Mouse (Mus musculus): ENCODE data around the gene Nkrf. TPM values are rescaled to one million over a fixed set of nuclear protein-coding genes. Genes with fewer than 3 reads are reported as not detected.

The Nkrf gene
- total and polyA plus RNA-seq, 3 experiments, result 9.5 to 59.3 (median 14.1) TPM

- H3K27ac ChIP-seq (ENCODE audit: control insufficient read depth, low read depth, low read length), result no peak overlapping the region
- peaks cover 0 to 2% of the 10 kb centered on the region in 2 experiments; a peak in 1 of 4 replicates for H3K4me1 ChIP-seq (ENCODE audit: control insufficient read depth in 1 of 2, insufficient read depth in 2 of 2, low read length in 2 of 2)
- no peak overlapping the region for H3K4me3 ChIP-seq (ENCODE audit: control insufficient read depth in 1 of 2, insufficient read depth in 1 of 2, low read depth in 2 of 2, low read length in 2 of 2)
- peak; percentile 81 for DNase-seq (ENCODE audit: low read depth, low spot score)
- H3K79me2 ChIP-seq (ENCODE audit: control insufficient read depth, insufficient read depth, low read length, poor library complexity), result no peaks in the 10 kb centered on the region
- TF ChIP-seq RCOR1 (IDR thresholded peaks at IDR 0.05; ENCODE audit: low read depth, low read length) (peak; percentile 96), MYC (IDR thresholded peaks at IDR 0.05; ENCODE audit: low read depth, low read length) (0 out of 2 replicates have a peak, but pooled peaks have one; percentile 30), GATA1 (IDR thresholded peaks at IDR 0.05; ENCODE audit: low read depth, low read length) (peak; percentile 61), CHD2 (IDR thresholded peaks at IDR 0.05; ENCODE audit: low read length) (no peak), E2F4 (IDR thresholded peaks at IDR 0.05; ENCODE audit: borderline replicate concordance, low read depth, low read length) (no peak), USF2 (IDR thresholded peaks at IDR 0.05; ENCODE audit: borderline replicate concordance in 1 of 2, insufficient read depth in 1 of 2, low read depth in 1 of 2, low read length in 2 of 2) (no peak), EP300 (IDR thresholded peaks at IDR 0.05; ENCODE audit: low read depth in 1 of 2, low read length in 2 of 2) (peak; percentile 59 to 77), TAL1 (IDR thresholded peaks at IDR 0.05; ENCODE audit: low read length) (peak; percentile 24; the same call in 1 of the 2 replicates), ETS1 (IDR thresholded peaks at IDR 0.05; ENCODE audit: low read depth, low read length) (0 out of 2 replicates have a peak, but pooled peaks have one; percentile 48), ZNF384 (IDR thresholded peaks at IDR 0.05; ENCODE audit: low read depth, low read length) (no peak)
- H3K27me3 ChIP-seq (ENCODE audit: control insufficient read depth in 1 of 2, insufficient read depth in 2 of 2, low read length in 2 of 2), result no peaks in the 10 kb centered on the region
- H3K9ac ChIP-seq (ENCODE audit: control insufficient read depth, low read depth, low read length, poor library complexity, severe bottlenecking), result no peak overlapping the region
- H3K36me3 ChIP-seq (ENCODE audit: control insufficient read depth in 1 of 2, insufficient read depth in 2 of 2, low read length in 2 of 2), result no peaks in the 10 kb centered on the region
- H3K9me3 ChIP-seq (replicated peaks; ENCODE audit: insufficient read depth, low read length), result no peaks in the 10 kb centered on the region
These were observed 37.2 kb upstream of the Nkrf start for GRCm38 (mm10) chrX:36939806-36940413.

GRCm38 (mm10) chrX:36935326-36935966 lies 32.7 kb upstream of the Nkrf start:
- Histone ChIP-seq H3K4me1 (ENCODE audit: control insufficient read depth in 1 of 2, insufficient read depth in 2 of 2, low read length in 2 of 2) (peaks cover 0 to 2% of the 10 kb centered on the region in 2 experiments; a peak in 1 of 4 replicates), H3K9ac (ENCODE audit: control insufficient read depth, low read depth, low read length, poor library complexity, severe bottlenecking) (no peak overlapping the region), H3K27ac (ENCODE audit: control insufficient read depth, low read depth, low read length) (no peak overlapping the region), H3K79me2 (ENCODE audit: control insufficient read depth, insufficient read depth, low read length, poor library complexity) (no peaks in the 10 kb centered on the region), H3K4me3 (ENCODE audit: control insufficient read depth in 1 of 2, insufficient read depth in 1 of 2, low read depth in 2 of 2, low read length in 2 of 2) (no peak overlapping the region), H3K36me3 (ENCODE audit: control insufficient read depth in 1 of 2, insufficient read depth in 2 of 2, low read length in 2 of 2) (no peaks in the 10 kb centered on the region), H3K27me3 (ENCODE audit: control insufficient read depth in 1 of 2, insufficient read depth in 2 of 2, low read length in 2 of 2) (no peaks in the 10 kb centered on the region), H3K9me3 (replicated peaks; ENCODE audit: insufficient read depth, low read length) (no peaks in the 10 kb centered on the region)
- TF ChIP-seq MAZ (IDR thresholded peaks at IDR 0.05; ENCODE audit: low read depth, low read length), result no peak
- no peak for TF ChIP-seq CHD2 (IDR thresholded peaks at IDR 0.05; ENCODE audit: low read length)
- no peak for TF ChIP-seq USF1 (IDR thresholded peaks at IDR 0.05; ENCODE audit: low read depth, low read length)
- TF ChIP-seq ETS1 (IDR thresholded peaks at IDR 0.05; ENCODE audit: low read depth, low read length), result no peak
- no peak for TF ChIP-seq POLR2AphosphoS2 (IDR thresholded peaks at IDR 0.05; ENCODE audit: low read length)
- TF ChIP-seq MEF2A (IDR thresholded peaks at IDR 0.05; ENCODE audit: extremely low read depth, insufficient replicate concordance, low read depth, low read length, poor library complexity, severe bottlenecking), result no peak
- TF ChIP-seq ELF1 (IDR thresholded peaks at IDR 0.05; ENCODE audit: low read depth, low read length), result no peak
- no peak for DNase-seq (ENCODE audit: low read depth, low spot score)
